Mouse (Mus musculus) skeletal muscle tissue, postnatal 0 days (tissue): ENCODE measurements around the gene Gucy2g. TPM values are rescaled to one million over a fixed set of nuclear protein-coding genes. Genes with fewer than 3 reads are reported as not detected.

Source experiments
- microRNA-seq, 2 experiments: library from miRNA; unstranded; fragments of <30 nt; microRNA quantifications; one replicate each; pipeline ENCODE4; 2016
- polyA plus RNA-seq: library from polyadenylated mRNA; unstranded; fragments of >200 nt; fragmentation: Nextera tagmentation; extraction: Ambion mirVana; gene quantifications from 2 replicates; pipeline ENCODE4 v1.2.1, GENCODE M21; 2015

Gene Gucy2g
- polyA plus RNA-seq: 0.04 and 0.05 TPM in 2 replicates

DNA sequence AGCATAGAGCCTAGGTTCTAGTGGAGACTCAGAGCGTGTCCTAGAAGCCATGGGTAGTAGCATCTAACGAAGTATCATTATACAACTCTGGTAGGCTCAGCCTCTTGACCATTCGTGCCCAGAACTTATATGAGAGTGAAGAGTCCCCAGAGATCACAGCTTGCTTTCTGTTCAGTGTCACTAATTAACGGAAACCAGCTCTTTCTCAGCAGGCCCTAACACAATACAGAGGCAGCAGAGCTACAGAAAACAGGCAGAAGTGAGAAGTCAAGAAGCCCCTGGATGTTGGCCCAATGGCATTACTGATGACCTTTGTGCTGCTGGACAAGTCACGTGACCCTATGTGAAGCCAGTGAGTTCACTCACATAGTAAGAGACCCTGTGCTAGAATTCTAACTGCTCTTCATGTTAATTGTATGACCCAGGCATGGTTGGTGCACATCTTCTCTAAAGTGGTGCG is at the start of gene Gucy2g:
TSS of gene Gucy2g (minus strand) at position 51 of the 460 bp plus-strand sequence.

DNA sequence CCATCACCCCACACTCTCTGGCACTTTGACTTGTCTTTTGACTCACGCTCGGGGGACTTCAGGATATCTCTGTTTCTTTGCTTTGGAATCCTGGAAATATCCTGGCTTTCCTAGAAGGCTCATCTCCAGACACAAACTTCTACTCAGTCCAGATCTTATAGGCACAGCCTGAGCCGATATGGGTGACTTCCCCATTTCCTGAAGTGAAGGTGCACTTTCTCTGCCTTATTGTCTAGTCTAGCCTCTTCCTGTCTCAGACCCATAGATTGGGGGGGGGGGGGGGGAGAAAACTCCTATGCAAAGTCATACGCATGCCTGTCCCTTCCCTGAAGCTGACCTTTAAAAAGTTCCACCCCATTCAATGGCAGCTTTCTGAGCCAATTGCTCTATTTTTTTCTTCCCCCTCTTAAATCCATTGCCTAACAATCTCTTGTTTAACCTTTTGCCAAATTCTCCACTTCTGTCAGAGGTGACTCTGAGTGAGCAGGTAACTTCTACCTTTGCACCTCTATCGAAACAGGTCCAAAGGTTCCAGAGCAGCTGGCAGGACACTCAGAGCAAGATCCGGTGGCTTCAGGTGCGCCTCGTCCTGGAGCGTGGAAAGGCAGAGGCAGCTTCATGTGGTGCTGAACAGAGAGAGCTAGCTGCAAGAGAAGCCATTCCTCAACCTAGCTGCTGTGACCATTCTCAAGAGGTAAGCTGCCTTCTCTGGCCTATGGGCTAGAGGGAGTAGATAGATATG is 10.5 kb upstream of the Gucy2g start, which contains the start of gene Acsl5:
TSS of gene Acsl5 (plus strand) at position 556 of the 742 bp plus-strand sequence.

DNA sequence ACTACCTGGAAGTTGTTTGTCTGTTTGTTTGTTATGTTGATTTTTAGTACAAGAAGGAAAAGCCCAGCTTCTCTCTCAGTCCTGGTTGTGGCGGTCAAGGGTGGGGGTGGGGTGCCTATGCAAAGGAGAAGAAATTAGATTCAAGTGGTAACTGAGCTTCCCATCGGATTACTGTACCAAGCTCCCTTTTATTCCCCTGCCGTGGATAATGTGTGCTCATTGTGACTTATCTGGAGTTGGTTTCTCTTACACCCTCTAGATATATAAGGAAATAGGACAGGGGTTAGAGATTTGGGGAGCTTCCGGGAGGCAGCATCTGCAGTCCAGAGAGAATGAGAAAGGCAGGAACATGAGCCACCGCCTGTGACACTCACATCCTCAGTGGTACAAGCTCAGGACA is 60.6 kb downstream of the Gucy2g start, which contains the start of gene Tectb:
TSS of gene Tectb (plus strand) at position 301 of the 400 bp plus-strand sequence.

Small RNAs within 50 kb of the gene (microRNA-seq; reads per million reads assigned to microRNA genes)
- gene Mir6715: 0 reads per million in 2 experiments

Other genes starting within 250 kb of the Gucy2g start
- 19.1 and 22.5 TPM in 2 replicates for gene Gpam, start 114.0 kb downstream of the Gucy2g start, polyA plus RNA-seq
- gene Tectb, start 60.5 kb downstream of the Gucy2g start, polyA plus RNA-seq: not detected in 2 replicates
- gene Acsl5, start 10.7 kb upstream of the Gucy2g start, polyA plus RNA-seq: 6.9 and 13.8 TPM in 2 replicates
- gene Zdhhc6, start 74.8 kb upstream of the Gucy2g start, polyA plus RNA-seq: 39.8 and 43.8 TPM in 2 replicates
- 9.6 and 11.5 TPM in 2 replicates for gene Vti1a, start 75.1 kb upstream of the Gucy2g start, polyA plus RNA-seq